Mouse (Mus musculus) liver, adult 2 months (tissue): ENCODE results near the gene Gm10428.

ENCODE experiments used
- CTCF ChIP-seq: fragments of 200-500 bp; IDR thresholded peaks from 2 replicates; pipeline ENCODE4 v1.5.1; 2011; ENCODE audit warnings: low read depth, low read length, control low read depth
- POLR2A ChIP-seq: fragments of 200-500 bp; IDR thresholded peaks from 2 replicates; pipeline ENCODE4 v1.6.1; 2011; ENCODE audit warnings: low read length, control low read depth; ENCODE audit not compliant: insufficient read depth; ENCODE audit errors: extremely low read depth

DNA sequence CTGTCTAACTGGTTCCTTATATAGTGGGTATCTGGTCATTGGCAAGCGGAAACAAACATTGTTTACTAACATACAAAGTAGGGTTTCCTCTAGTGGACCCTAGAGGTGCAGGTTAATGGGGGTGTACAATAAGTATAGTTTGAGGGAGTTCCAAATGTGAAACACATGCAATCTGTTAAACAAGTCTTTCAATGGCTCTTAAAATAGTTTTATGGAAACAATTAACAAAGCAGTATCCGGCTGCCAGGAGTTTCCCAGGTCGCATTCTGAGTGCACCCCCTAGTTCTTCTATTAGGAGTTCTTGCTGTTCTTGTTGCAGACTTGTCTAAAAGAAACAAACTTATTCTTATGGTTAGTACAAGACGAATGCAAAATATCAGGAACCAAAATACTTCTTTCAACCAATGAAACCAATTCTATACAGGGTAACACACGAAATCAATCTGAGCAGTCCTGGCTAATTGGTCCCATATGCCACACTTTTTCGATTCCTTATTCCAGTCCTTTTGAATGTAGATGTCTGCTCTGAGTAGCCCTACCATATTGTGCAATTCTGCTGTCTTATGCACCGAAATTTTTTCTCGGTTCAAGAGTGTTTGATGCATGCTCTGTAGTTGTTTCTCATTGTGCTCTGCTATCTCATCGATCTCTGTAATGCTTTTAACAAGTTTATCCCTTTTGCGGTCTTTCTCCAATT is 10.5 kb upstream of the Gm10428 start:
- TF ChIP-seq CTCF (no peak), POLR2A (no peak)
